ENCODE assay signal across 19 mouse cellular contexts in genomic region chr6:31250526-31250925, GRCm38 (mm10).
"Had no signal": no experiment of that assay in that cellular context is flagged by ENCODE, and none has a peak within 500 bp of the region (broad histone marks: within the 10 kb centered on the region; RNA-seq: fewer than 3 reads in every experiment).

No protein-coding gene starts in this region.

- ATAC-seq: liver, postnatal 0 days; lung, postnatal 0 days; midbrain, embryonic 16.5 days had no signal

- H3K9ac ChIP-seq: liver, embryonic 15.5 days; liver, postnatal 0 days; lung, embryonic 15.5 days; neural tube, embryonic 12.5 days; stomach, embryonic 15.5 days had no signal

- H3K27me3 ChIP-seq: liver, embryonic 15.5 days; lung, embryonic 15.5 days; neural tube, embryonic 12.5 days; stomach, embryonic 15.5 days had no signal

- H3K9me3 ChIP-seq: liver, embryonic 15.5 days; lung, embryonic 15.5 days; neural tube, embryonic 12.5 days; stomach, embryonic 15.5 days had no signal

- H3K36me3 ChIP-seq: liver, embryonic 15.5 days; lung, embryonic 15.5 days; neural tube, embryonic 12.5 days; stomach, embryonic 15.5 days had no signal

- H3K27ac ChIP-seq: liver, embryonic 15.5 days; lung, embryonic 15.5 days; macrophage; neural tube, embryonic 12.5 days; stomach, embryonic 15.5 days; stomach, postnatal 0 days had no signal

- H3K4me3 ChIP-seq: liver, embryonic 15.5 days; lung, embryonic 15.5 days; megakaryocyte, embryonic 14.5 days; neural tube, embryonic 12.5 days; stomach, embryonic 15.5 days had no signal

- H3K4me1 ChIP-seq: liver, embryonic 15.5 days; megakaryocyte, embryonic 14.5 days; neural tube, embryonic 12.5 days had no signal

- DNase-seq: liver, postnatal 0 days; lung, adult 2 months; lung, postnatal 14 days; lung, postnatal 36 days; midbrain, embryonic 14.5 days; right cerebral cortex, postnatal 14 days; thymus, adult 2 months; thymus, postnatal 25 days; thymus, postnatal 4 days had no signal

- H3K4me2 ChIP-seq: liver, embryonic 15.5 days; lung, embryonic 15.5 days; midbrain, embryonic 11.5 days; neural tube, embryonic 12.5 days; stomach, embryonic 15.5 days had no signal
